Mouse (Mus musculus) spleen, adult 10 weeks (tissue): ENCODE results near the gene Gpr149. TPM values are rescaled to one million over a fixed set of nuclear protein-coding genes. Genes with fewer than 3 reads are reported as not detected.

Source experiments
- polyA plus RNA-seq: library from polyadenylated mRNA; stranded (reverse); fragments of 350-450 nt; fragmentation: Illumina TruSeq; extraction: RNeasy Lipid Tissue Mini Kit (QIAGEN cat#74804); gene quantifications from one replicate; pipeline ENCODE4 v1.2.3, GENCODE M21; 2015; ENCODE audit warnings: low replicate concordance; ENCODE audit not compliant: insufficient read depth

Gene Gpr149
- not detected for polyA plus RNA-seq

GRCm38 (mm10) chr3:62604973-62605372, at the start of gene Gpr149:
Gene Gpr149 (minus strand): TSS chr3:62605140.

GRCm38 (mm10) chr3:62506488-62507205, 98.3 kb downstream of the Gpr149 start, which contains the start of gene Dhx36:
Gene Dhx36 (minus strand): TSS chr3:62507004.

Other genes with a start within 250 kb of the Gpr149 start
- gene Dhx36, start 98.1 kb downstream of the Gpr149 start, polyA plus RNA-seq, result 61.1 TPM